ENCODE assay signal across 10 mouse cellular contexts in genomic region chr13:48853475-48853874, GRCm38 (mm10). TPM values are rescaled to one million over a fixed set of nuclear protein-coding genes. Genes with fewer than 3 reads are reported as not detected.
DNase-seq lines count a peak whose midpoint lies in the region; ATAC-seq and TF ChIP-seq lines count a peak whose summit lies in the region.
"Had no signal": no experiment of that assay in that cellular context is flagged by ENCODE, and none has a peak within 500 bp of the region (broad histone marks: within the 10 kb centered on the region; RNA-seq: fewer than 3 reads in every experiment).

No protein-coding gene starts in this region.

- H3K27me3 ChIP-seq in CH12.LX (replicated peaks) = no peaks in the 10 kb centered on the region
- H3K27me3 ChIP-seq in intestine, embryonic 16.5 days (replicated peaks; ENCODE audit: control insufficient read depth, insufficient read depth, low read length) = no peaks in the 10 kb centered on the region
- no peaks in the 10 kb centered on the region for H3K27me3 ChIP-seq in midbrain, embryonic 15.5 days (replicated peaks)
- H3K27me3 ChIP-seq: Patski had no signal

- TF ChIP-seq POLR2A in CH12.LX (IDR thresholded peaks at IDR 0.05; ENCODE audit: low read depth, low read length) = no peak
- TF ChIP-seq POLR2A in brain, embryonic 14.5 days (IDR thresholded peaks at IDR 0.05; ENCODE audit: borderline replicate concordance, extremely low read depth, insufficient read depth, insufficient read length, poor library complexity, severe bottlenecking) = no peak

- DNase-seq in CH12.LX (ENCODE audit: extremely low read depth) = no peak
- DNase-seq in brain, embryonic 14.5 days (ENCODE audit: low read depth) = peak; percentile 44
- DNase-seq in Muller cell, postnatal 12 days (ENCODE audit: inconsistent ontology term) = no peak
- no peak for DNase-seq in lung, postnatal 10 days
- DNase-seq: lung, adult 18-20 months had no signal

- dilution Hi-C loops in CH12.LX (cut with MboI; ENCODE audit: extremely low pct_ligation_motif_present, extremely low pct_unique_long_range_greater_than_20kb, low sequenced_read_pairs) = no loop called here

- no peak overlapping the region for H3K27ac ChIP-seq in CH12.LX (ENCODE audit: insufficient read depth, low read depth)
- H3K27ac ChIP-seq in intestine, embryonic 16.5 days (ENCODE audit: low read length) = peak overlapping the region; percentile 91
- peak overlapping the region; percentile 62 for H3K27ac ChIP-seq in midbrain, embryonic 15.5 days

- in situ Hi-C loops in CH12.LX (cut with MboI; ENCODE audit: low pct_ligation_motif_present, low pct_unique_long_range_greater_than_20kb, low sequenced_read_pairs) = loop anchor here (25.0 kb wide), 1 partner anchor 334 kb away; the partner anchor contains the start of gene Ninj1

- H3K4me2 ChIP-seq in CH12.LX (ENCODE audit: insufficient read depth, low read depth, poor library complexity, severe bottlenecking) = no peak overlapping the region
- H3K4me2 ChIP-seq in intestine, embryonic 16.5 days (ENCODE audit: low read depth, low read length) = peak overlapping the region; percentile 32; the same call in 1 of the 2 replicates
- H3K4me2 ChIP-seq in midbrain, embryonic 15.5 days = no peak overlapping the region

- TF ChIP-seq CTCF in CH12.LX (conservative IDR thresholded peaks at IDR 0.05 in 1 of 2, IDR thresholded peaks at IDR 0.05 in 1 of 2; ENCODE audit: low read depth in 2 of 2, low read length in 2 of 2) = no peak
- no peak for TF ChIP-seq CTCF in brain, embryonic 14.5 days (IDR thresholded peaks at IDR 0.05; ENCODE audit: borderline replicate concordance, extremely low read depth, insufficient read depth, insufficient read length)

- no peak for TF ChIP-seq RAD21 in CH12.LX (IDR thresholded peaks at IDR 0.05; ENCODE audit: low read depth, low read length)

- WGBS in intestine, embryonic 16.5 days = 22% methylated on average over 2 of the region's 2 CpGs
- WGBS in midbrain, embryonic 15.5 days = 9% methylated on average over 2 of the region's 2 CpGs

- H3K9ac ChIP-seq in CH12.LX (ENCODE audit: insufficient read depth, low read depth) = no peak overlapping the region
- no peak overlapping the region for H3K9ac ChIP-seq in intestine, embryonic 16.5 days (ENCODE audit: low read depth, low read length)
- H3K9ac ChIP-seq in midbrain, embryonic 15.5 days = no peak overlapping the region

- H3K9me3 ChIP-seq in CH12.LX (replicated peaks; ENCODE audit: low read length) = no peaks in the 10 kb centered on the region
- no peaks in the 10 kb centered on the region for H3K9me3 ChIP-seq in intestine, embryonic 16.5 days (ENCODE audit: control insufficient read depth, low read length)
- H3K9me3 ChIP-seq in midbrain, embryonic 15.5 days = no peaks in the 10 kb centered on the region

- TF ChIP-seq EP300 in CH12.LX (IDR thresholded peaks at IDR 0.05; ENCODE audit: low read length) = no peak

- H3K36me3 ChIP-seq in CH12.LX (replicated peaks in 1 of 2; ENCODE audit: control insufficient read depth in 1 of 2, insufficient read depth in 1 of 2, low read length in 1 of 2) = peaks cover 0 to 9% of the 10 kb centered on the region in 2 experiments
- H3K36me3 ChIP-seq in intestine, embryonic 16.5 days (ENCODE audit: control insufficient read depth, insufficient read depth, low read length) = no peaks in the 10 kb centered on the region
- no peaks in the 10 kb centered on the region for H3K36me3 ChIP-seq in midbrain, embryonic 15.5 days (replicated peaks)

- H3K4me3 ChIP-seq in CH12.LX (replicated peaks in 1 of 3; ENCODE audit: low read depth in 2 of 3, low read length in 2 of 3, poor library complexity in 1 of 3) = no peak overlapping the region
- H3K4me3 ChIP-seq in intestine, embryonic 16.5 days (ENCODE audit: low read length) = no peak overlapping the region
- H3K4me3 ChIP-seq in midbrain, embryonic 15.5 days = no peak overlapping the region
- H3K4me3 ChIP-seq: myocyte had no signal

- H3K79me2 ChIP-seq in CH12.LX (replicated peaks; ENCODE audit: control insufficient read depth, extremely low read depth, insufficient read depth, poor library complexity, severe bottlenecking) = 0 out of 2 replicates have a peak, but pooled peaks cover 3% of the 10 kb centered on the region

- ATAC-seq in intestine, embryonic 16.5 days = peak; percentile 90
- no peak for ATAC-seq in midbrain, embryonic 15.5 days (replicated peaks)
- no peak for ATAC-seq in frontal cortex, adult (ENCODE audit: low TSS enrichment)
- ATAC-seq: Patski had no signal

- peaks cover 26 to 63% of the 10 kb centered on the region in 2 experiments for H3K4me1 ChIP-seq in CH12.LX (ENCODE audit: control insufficient read depth in 1 of 2, insufficient read depth in 2 of 2)
- H3K4me1 ChIP-seq in intestine, embryonic 16.5 days (ENCODE audit: control insufficient read depth, insufficient read depth, low read length) = peaks cover 81% of the 10 kb centered on the region
- peaks cover 80% of the 10 kb centered on the region for H3K4me1 ChIP-seq in midbrain, embryonic 15.5 days

TF ChIP-seq in CH12.LX, 34 proteins besides CTCF, POLR2A, EP300 and RAD21:
- TF ChIP-seq ZC3H11A (IDR thresholded peaks at IDR 0.05; ENCODE audit: low read depth, low read length) (no peak), MAZ (IDR thresholded peaks at IDR 0.05; ENCODE audit: low read depth, low read length) (no peak), ETS1 (conservative IDR thresholded peaks at IDR 0.05; ENCODE audit: low read depth, low read length) (peak; percentile 22; the same call in 1 of the 2 replicates)

RNA-seq across cellular contexts. Expression of gene Phf2, which starts 17.4 kb away (rescaled TPM):
- total RNA-seq in CH12.LX (2012; rRNA removed) (6.3 and 6.7 TPM in 2 replicates), CH12.LX (2014; rRNA removed) (1.4 and 2.3 TPM in 2 replicates)
- polyA plus RNA-seq in CH12.LX (2012; ENCODE audit: insufficient read length, low read depth) = 12.2 and 14.2 TPM in 2 replicates
- polyA plus RNA-seq in brain, embryonic 14.5 days (2012; rRNA removed) = 23.6 and 43.3 TPM in 2 replicates
- polyA plus RNA-seq in intestine, embryonic 16.5 days (2015; fragmentation: Nextera tagmentation; extraction: Ambion mirVana) = 3.9 and 4.5 TPM in 2 replicates
- 10.7 and 11.0 TPM in 2 replicates for polyA plus RNA-seq in midbrain, embryonic 15.5 days (2015; fragmentation: Nextera tagmentation; extraction: Ambion mirVana)
